8 mouse cellular contexts compared by ENCODE assay signal in the genomic region with DNA sequence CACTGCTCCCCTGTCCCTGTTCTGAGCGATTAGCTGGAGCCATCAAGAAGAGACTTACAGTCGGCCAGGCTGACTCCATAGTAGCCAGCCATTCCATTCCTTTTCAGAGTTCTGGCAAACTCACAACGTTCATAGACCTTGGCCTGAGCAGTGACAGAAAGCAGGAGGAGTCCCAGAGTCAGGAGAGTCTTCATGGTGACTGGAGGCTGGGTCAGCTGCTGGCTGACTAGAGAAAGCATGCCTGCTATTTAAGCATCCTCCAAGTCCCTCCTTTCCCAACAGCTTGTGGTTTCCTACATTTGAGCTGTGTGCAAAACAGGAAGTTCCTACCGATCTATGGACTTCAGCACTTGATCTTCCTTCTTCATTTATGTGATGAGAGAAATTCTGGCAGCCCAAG. TPM values are rescaled to one million over a fixed set of nuclear protein-coding genes. Genes with fewer than 3 reads are reported as not detected.
DNase-seq lines count a peak whose midpoint lies in the region; ATAC-seq and TF ChIP-seq lines count a peak whose summit lies in the region.

TSS of gene Lyz2 (minus strand) at position 273 of the 400 bp plus-strand sequence.

- H3K9me3 ChIP-seq in heart, embryonic 15.5 days (replicated peaks): no peaks in the 10 kb centered on the region

- H3K4me3 ChIP-seq in thymus, adult 2 months (ENCODE audit: control insufficient read depth, insufficient read depth, low read length): no peak within 1 kb of the TSS
- H3K4me3 ChIP-seq in embryonic fibroblast, embryonic 13.5 days (ENCODE audit: insufficient read depth, low read length): no peak within 1 kb of the TSS
- H3K4me3 ChIP-seq in heart, embryonic 15.5 days: no peak within 1 kb of the TSS

- no peak within 1 kb of the TSS for H3K4me2 ChIP-seq in heart, embryonic 15.5 days

- TF ChIP-seq POLR2A in thymus, adult 2 months (IDR thresholded peaks at IDR 0.05; ENCODE audit: control insufficient read depth, extremely low read depth, insufficient read depth, low read length, poor library complexity): no peak
- no peak for TF ChIP-seq POLR2A in embryonic fibroblast, embryonic 13.5 days (IDR thresholded peaks at IDR 0.05; ENCODE audit: low read depth, low read length)

- WGBS in thymus, adult 2 months: 16% methylated on average over 4 of the region's 4 CpGs
- WGBS in heart, embryonic 15.5 days: 29% methylated on average over 4 of the region's 4 CpGs

- no peak within 1 kb of the TSS for H3K27ac ChIP-seq in thymus, adult 2 months (ENCODE audit: control insufficient read depth, insufficient read depth, low read length)
- H3K27ac ChIP-seq in embryonic fibroblast, embryonic 13.5 days (ENCODE audit: insufficient read depth, low read length): no peak within 1 kb of the TSS
- no peak within 1 kb of the TSS for H3K27ac ChIP-seq in heart, embryonic 15.5 days

- H3K27me3 ChIP-seq in thymus, adult 2 months (ENCODE audit: control insufficient read depth, insufficient read depth, low read length): no peaks in the 10 kb centered on the region
- no peaks in the 10 kb centered on the region; the same call in 1 of the 2 replicates for H3K27me3 ChIP-seq in heart, embryonic 15.5 days

- no peaks in the 10 kb centered on the region for H3K36me3 ChIP-seq in thymus, adult 2 months (ENCODE audit: control insufficient read depth, insufficient read depth, low read length)
- no peaks in the 10 kb centered on the region for H3K36me3 ChIP-seq in heart, embryonic 15.5 days

- no peak for TF ChIP-seq CTCF in thymus, adult 2 months (IDR thresholded peaks at IDR 0.05; ENCODE audit: borderline replicate concordance, control insufficient read depth, extremely low read depth, insufficient read depth, low read length, poor library complexity)
- TF ChIP-seq CTCF in embryonic fibroblast, embryonic 13.5 days (IDR thresholded peaks at IDR 0.05; ENCODE audit: borderline replicate concordance, insufficient read depth, low read length): no peak

- no peak within 1 kb of the TSS for H3K9ac ChIP-seq in heart, embryonic 15.5 days

- no peaks in the 10 kb centered on the region for H3K4me1 ChIP-seq in thymus, adult 2 months (replicated peaks; ENCODE audit: control insufficient read depth, insufficient read depth, low read length)
- H3K4me1 ChIP-seq in embryonic fibroblast, embryonic 13.5 days (ENCODE audit: control insufficient read depth, insufficient read depth, low read length): no peaks in the 10 kb centered on the region
- peaks cover 7% of the 10 kb centered on the region for H3K4me1 ChIP-seq in heart, embryonic 15.5 days (replicated peaks)

- peak; percentile 15 for DNase-seq in thymus, adult 2 months
- no peak for DNase-seq in thymus, postnatal 10 days (ENCODE audit: low spot score in 2 of 2)
- DNase-seq in kidney, postnatal 36 days: peak; percentile 7 to 9
- no peak for DNase-seq in right cerebral cortex, postnatal 4 days

- no peak for ATAC-seq in heart, embryonic 15.5 days (replicated peaks; ENCODE audit: insufficient number of reproducible peaks, insufficient read depth, low FRiP score, low read depth)
- ATAC-seq in megakaryocyte progenitor cell, adult 5-6 weeks (replicated peaks; ENCODE audit: poor library complexity): peak; percentile 75
- ATAC-seq in inflammation-experienced regulatory T-cells, adult 6 months: no peak

RNA-seq across cellular contexts. Expression of gene Lyz2, which starts in this region (rescaled TPM):
- polyA plus RNA-seq in thymus, adult 2 months (2012; rRNA removed): 301 and 482 TPM in 2 replicates
- polyA plus RNA-seq in embryonic fibroblast, embryonic 13.5 days (2011; ENCODE audit: insufficient read length, low read depth, missing spikeins): 13.1 and 116 TPM in 2 replicates
- 80.7 and 124 TPM in 2 replicates for polyA plus RNA-seq in heart, embryonic 15.5 days (2015; fragmentation: Nextera tagmentation; extraction: Ambion mirVana)
- 545 and 765 TPM in 2 replicates for total RNA-seq in megakaryocyte progenitor cell, adult 5-6 weeks (2015)
- 600 and 820 TPM in 2 replicates for total RNA-seq in megakaryocyte progenitor cell, adult 5-6 weeks (2017)
- polyA plus RNA-seq in inflammation-experienced regulatory T-cells, adult 6 months (2017; shearing (Covaris generic)): 10 to 100 TPM in 1 of 3 experiments, 1 to 10 TPM in 2; 1.0 to 40.1 (median 5.3) TPM

Comparison
In these comparisons a context has a peak if more than half of its experiments do, and no peak if none do; other contexts are left out.
1. DNase-seq: peak in thymus, adult 2 months (single experiment) and kidney, postnatal 36 days (2 of 2); none in thymus, postnatal 10 days (0 of 2) and right cerebral cortex, postnatal 4 days (single experiment).